Mouse (Mus musculus): ENCODE measurements around the gene Strbp. TPM values are rescaled to one million over a fixed set of nuclear protein-coding genes. Genes with fewer than 3 reads are reported as not detected.
"Not testable (repeated sequence)": the region's sequence is repeated elsewhere in the genome, so short reads cannot be mapped to it uniquely, and the experiment has no call there.

Strbp gene
- total RNA-seq, 1 experiment from 2014 or later, result 72.4 TPM

DNA sequence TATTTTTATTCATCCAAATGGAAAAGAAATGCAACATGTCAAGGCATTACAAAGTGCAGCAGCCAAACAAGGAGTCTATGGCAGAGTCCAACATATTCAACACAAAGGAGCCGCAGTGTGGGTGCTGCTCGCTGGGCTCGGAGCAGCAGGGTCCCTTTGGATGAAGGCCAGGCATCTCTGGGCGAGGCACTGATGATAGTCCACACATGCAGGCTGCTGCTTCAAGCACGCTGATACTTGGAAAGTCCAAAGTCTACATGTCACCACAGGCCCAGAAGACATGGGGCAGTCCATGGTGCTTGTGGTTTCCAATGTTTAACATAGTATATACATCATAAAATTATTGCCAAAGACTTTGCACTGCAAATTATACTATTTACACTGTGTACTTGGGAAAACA, 133.8 kb downstream of the Strbp start:
- ATAC-seq (replicated peaks in 1 of 2; ENCODE audit: insufficient read depth in 1 of 2, low FRiP score in 2 of 2, low TSS enrichment in 1 of 2, low read depth in 1 of 2, poor library complexity in 2 of 2, severe bottlenecking in 2 of 2), result no peak

DNA sequence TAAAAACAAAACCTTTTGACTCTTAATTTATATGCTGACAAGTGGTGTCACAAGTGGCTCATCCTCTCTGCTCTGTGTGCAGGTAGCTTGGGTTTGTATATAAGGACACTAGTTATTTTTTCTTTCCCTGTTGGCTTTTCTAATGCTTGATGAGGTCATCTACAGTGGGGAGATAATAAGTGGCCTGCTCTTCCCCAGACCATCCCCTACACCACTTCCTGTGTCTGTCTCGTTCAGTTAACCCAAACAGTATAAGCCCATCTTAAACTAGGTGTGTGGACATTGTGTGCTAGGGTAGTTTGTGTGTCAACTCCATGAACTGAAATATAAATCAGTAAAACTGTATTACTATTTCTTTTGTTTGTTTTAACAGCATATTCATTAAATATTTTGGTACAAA, 137.6 kb downstream of the Strbp start:
- ATAC-seq (replicated peaks in 1 of 2; ENCODE audit: insufficient read depth in 1 of 2, low FRiP score in 2 of 2, low TSS enrichment in 1 of 2, low read depth in 1 of 2, poor library complexity in 2 of 2, severe bottlenecking in 2 of 2), result no peak

DNA sequence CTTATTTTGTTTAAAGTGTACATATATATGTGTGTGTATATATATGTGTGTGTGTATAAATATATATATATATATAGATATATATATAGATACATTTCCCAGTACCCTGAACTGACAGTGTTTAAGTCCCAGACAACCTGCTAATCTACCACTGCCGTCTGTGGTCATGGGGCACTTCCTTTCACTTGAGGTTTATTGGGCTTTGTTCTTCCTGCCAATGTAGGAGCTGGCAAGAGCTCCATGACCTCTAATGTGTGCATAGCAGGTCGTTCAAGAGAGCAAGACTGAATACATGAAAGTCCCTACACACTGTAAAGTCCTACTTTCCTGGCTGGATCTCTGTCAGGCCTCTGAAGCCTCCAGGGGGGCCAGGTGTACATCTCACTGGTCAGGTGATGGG, 138.1 kb downstream of the Strbp start:
- peak; percentile 84 to 89 for ATAC-seq (replicated peaks in 1 of 2; ENCODE audit: insufficient read depth in 1 of 2, low FRiP score in 2 of 2, low TSS enrichment in 1 of 2, low read depth in 1 of 2, poor library complexity in 2 of 2, severe bottlenecking in 2 of 2)

DNA sequence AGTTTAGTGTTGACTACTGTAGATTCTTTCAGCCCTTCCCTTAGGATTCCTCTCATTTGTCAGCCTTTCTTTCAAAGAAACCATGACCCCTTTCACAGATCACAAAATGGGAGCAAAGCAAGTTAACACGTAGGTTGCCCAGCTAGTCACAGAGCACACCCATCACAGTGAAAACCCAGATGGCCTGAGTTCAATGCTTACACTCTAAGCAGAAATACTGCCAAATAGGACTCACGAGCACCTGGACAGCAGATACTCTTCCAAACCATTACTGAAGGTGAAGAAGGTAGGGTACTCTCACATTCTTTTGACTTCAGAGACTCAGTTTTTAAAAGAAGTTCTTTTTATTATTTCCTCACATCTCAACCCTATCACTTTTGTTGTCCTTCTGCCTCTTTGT, 147.3 kb downstream of the Strbp start:
- ATAC-seq (replicated peaks in 1 of 2; ENCODE audit: insufficient read depth in 1 of 2, low FRiP score in 2 of 2, low TSS enrichment in 1 of 2, low read depth in 1 of 2, poor library complexity in 2 of 2, severe bottlenecking in 2 of 2), result no peak

DNA sequence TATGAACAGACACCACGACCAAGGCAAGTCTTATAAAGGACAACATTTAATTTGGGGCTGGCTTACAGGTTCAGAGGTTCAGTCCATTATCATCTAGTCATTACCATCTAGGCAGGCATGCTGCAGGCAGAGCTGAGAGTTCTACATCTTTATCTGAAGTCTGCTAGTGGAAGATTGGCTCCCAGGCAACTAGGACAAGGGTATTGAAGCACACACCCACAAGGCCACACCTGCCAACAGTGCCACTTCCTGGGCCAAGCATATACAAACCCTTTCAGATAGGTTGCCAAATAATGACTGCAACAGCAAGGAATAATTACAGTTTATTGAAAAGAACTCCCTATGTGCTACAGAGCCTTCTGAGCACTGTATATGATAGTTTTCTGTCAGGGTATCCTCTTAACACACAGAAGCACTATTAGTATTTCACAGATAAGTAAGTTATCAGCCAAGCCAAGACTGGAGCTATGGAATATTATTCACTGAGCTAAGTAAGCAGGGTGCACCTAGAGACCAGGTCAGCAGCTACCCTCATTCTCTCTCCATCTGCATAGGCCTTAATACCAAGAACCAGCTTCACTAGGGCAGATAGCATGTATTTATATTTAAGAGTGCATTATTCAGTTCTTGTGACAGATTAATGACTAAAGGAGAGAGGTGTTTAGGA, 154.2 kb downstream of the Strbp start:
- no peak for ATAC-seq (replicated peaks in 1 of 2; ENCODE audit: insufficient read depth in 1 of 2, low FRiP score in 2 of 2, low TSS enrichment in 1 of 2, low read depth in 1 of 2, poor library complexity in 2 of 2, severe bottlenecking in 2 of 2)

DNA sequence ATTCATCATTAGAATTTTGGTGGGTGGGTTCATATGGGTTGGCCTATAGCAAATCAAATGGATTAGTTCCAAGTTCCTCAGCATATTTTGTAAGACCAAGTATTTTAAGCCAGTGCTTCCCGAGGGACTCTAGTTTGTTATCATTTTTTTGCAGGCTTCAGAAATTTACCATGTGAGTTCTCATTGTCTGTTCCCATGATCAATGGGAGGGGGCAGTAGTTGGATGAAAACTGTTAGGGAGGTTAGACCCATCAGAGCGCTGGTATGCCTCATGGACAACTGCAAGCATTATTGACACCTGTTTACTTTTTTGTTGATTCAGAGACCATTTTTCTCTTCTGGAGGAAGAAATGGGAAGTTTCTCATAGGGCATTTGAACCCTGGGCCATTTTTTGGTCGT, 172.0 kb downstream of the Strbp start:
- no peak for ATAC-seq (replicated peaks in 1 of 2; ENCODE audit: insufficient read depth in 1 of 2, low FRiP score in 2 of 2, low TSS enrichment in 1 of 2, low read depth in 1 of 2, poor library complexity in 2 of 2, severe bottlenecking in 2 of 2)

DNA sequence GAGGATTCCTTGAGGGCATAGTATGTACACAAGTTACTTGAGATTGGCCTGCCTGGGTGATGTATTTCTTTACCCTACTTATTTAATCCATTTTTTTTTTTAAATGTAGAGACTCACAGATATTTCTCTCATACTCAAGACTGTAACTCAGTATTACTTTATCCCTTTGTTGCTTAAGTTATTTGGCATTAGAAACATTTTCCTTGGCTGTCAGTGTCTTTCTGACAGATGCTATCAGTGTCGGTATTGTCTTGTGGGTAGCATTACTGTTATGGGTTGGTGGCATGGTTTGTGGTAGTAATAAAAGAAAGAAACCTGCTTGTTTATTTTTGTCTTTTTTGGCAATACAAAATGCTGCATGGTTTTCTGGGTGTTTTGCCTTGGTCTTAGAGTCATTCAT, 172.9 kb downstream of the Strbp start:
- no peak for ATAC-seq (replicated peaks in 1 of 2; ENCODE audit: insufficient read depth in 1 of 2, low FRiP score in 2 of 2, low TSS enrichment in 1 of 2, low read depth in 1 of 2, poor library complexity in 2 of 2, severe bottlenecking in 2 of 2)

DNA sequence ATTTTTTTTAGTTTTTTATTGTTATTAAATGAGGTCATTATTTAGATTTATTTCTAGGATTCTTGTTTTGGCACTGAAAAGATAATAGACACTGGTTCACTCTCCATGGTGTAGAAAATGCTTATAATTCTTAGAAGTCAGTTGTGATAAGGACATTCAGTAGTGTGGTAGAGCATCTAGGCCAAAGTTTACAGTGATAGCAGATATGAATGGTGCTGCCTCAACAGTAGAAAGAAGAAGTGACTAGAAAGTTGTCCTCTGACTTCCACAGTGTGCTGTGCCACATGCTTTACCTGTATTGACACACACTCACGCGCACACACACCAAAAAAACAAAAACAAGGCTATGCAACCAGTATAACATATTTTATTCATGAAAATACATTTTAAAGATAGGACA, 174.3 kb downstream of the Strbp start:
- ATAC-seq (replicated peaks in 1 of 2; ENCODE audit: insufficient read depth in 1 of 2, low FRiP score in 2 of 2, low TSS enrichment in 1 of 2, low read depth in 1 of 2, poor library complexity in 2 of 2, severe bottlenecking in 2 of 2), result no peak

DNA sequence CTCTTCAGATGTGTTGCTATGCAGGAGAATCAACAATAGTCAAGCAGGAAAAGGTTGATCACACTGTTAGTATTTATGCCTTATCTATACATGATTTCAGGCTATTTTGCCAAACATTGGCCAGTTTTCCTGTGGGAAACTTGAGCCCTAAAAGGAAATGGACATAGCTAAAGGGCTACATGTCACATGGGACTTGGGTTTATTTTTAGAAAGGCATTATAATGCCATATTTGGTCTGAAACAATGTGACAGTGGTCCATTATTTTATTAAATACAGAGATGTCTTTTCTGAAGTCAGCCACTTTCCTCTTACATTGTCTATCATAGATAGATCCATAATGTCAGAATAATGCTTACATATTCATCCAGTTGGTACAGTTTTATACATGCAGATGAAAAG, 176.1 kb downstream of the Strbp start:
- ATAC-seq (replicated peaks in 1 of 2; ENCODE audit: insufficient read depth in 1 of 2, low FRiP score in 2 of 2, low TSS enrichment in 1 of 2, low read depth in 1 of 2, poor library complexity in 2 of 2, severe bottlenecking in 2 of 2), result no peak

DNA sequence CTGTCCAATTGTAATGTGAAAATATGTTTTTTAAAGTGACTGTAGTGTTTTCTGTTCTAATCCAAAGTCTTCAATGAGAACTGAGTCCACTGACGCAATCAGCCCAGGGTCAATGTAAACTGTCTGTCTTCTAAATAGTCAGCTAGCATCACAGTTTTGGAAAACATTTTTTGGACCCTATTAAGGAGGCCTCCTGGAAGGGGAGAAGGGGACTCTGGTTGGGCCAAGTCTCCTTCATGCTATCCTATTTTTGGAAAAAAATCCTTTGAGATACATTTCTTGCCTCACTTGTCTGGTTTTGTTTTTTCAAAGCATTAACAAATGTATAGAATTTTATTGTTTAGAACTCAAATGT, 184.4 kb downstream of the Strbp start:
- ATAC-seq (replicated peaks in 1 of 2; ENCODE audit: insufficient read depth in 1 of 2, low FRiP score in 2 of 2, low TSS enrichment in 1 of 2, low read depth in 1 of 2, poor library complexity in 2 of 2, severe bottlenecking in 2 of 2), result no peak

DNA sequence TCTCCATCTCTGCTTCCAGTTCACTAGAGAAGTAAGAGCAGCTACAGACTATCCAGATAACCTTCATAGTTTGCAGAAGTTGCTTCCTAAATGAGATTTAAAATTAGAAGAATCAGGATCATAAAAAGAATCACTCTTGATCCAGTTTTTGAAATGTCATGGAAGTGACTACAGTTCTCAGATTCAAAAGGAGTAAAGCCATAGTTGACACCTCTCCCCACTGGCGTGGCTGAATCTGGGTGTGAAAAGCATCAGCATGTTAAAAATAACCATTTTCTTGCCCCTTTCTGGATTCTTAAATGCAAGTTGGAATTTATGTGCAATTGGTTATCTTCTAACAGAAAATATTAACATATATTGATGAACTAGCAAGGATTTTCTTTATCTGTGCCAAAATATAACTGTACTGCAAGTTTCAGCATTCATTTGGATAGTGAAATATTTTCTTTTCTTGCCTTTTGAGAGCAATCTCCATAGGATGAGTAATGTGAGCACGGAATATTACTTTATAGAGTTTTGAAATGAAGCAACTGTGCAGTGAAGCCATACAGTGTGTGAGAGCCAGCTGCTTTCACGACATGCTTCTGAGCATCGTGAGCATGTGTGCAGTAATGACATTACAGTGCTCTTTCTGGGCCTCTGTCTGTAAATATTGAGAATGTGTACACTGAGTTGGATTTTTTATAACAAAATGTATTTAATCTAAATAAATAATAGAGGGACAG, 184.9 kb downstream of the Strbp start:
- ATAC-seq (replicated peaks in 1 of 2; ENCODE audit: insufficient read depth in 1 of 2, low FRiP score in 2 of 2, low TSS enrichment in 1 of 2, low read depth in 1 of 2, poor library complexity in 2 of 2, severe bottlenecking in 2 of 2), result no peak

DNA sequence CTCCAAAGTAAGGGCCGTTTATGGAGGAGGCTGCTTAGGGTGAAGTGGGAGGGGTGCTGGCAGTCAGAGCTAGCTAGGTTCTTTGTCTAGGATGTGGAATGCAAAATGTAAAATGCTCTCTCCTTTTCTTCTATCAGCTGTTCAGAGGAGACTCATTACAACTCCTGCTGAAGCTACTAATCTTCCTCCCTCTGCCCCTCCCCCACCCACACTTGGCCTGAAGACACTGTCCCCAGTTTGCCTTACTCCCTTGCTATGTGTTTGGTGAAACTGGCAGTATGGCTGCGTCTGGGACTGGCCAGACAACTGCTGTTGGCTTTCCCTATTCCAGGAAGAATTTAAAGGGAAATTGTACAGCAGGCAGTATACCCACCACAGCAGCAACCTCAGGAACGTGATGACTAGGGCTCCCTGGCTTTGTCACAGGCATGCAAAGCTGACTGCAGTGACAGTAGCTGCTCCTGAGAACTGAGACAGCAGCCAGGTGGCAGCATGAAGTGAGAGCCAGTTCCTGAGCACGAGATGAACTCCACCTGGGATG, 186.7 kb downstream of the Strbp start:
- ATAC-seq (replicated peaks in 1 of 2; ENCODE audit: insufficient read depth in 1 of 2, low FRiP score in 2 of 2, low TSS enrichment in 1 of 2, low read depth in 1 of 2, poor library complexity in 2 of 2, severe bottlenecking in 2 of 2), result no peak

DNA sequence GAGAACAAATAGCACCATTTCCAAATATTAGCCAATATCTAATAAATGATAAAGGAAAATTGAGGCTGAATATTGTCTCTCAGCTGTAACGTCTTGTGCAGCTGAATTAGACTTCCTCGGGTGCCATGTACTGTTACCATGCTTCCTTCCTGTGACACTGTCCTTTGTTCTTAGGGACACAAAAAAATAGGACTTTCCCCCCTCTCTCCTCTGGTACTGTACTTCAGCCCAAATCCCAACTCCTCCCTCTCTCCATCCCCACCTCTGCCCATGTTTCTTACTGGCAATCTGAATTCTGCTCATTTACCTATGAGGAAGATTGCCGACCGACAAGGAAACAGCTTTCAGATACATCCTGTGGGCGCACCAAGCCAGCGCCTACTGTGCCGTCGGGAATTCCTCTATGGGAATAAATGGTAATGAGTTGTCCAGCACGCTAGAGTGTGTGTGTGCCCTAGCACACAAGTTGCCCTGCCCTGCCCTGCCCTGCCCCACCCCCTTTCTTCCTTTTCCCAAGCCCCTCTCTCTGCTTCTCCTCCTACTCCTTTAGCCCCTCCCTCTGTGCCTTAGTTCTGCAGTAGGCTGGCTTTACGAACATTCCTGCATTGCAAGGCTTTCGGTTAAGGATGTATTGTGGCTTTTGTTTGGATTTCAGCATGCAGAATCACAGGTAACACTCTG, 187.5 kb downstream of the Strbp start, which contains the start of gene Gpr21:
Gpr21 (plus strand) TSS at position 303 of the 681 bp plus-strand sequence.
- no peak for ATAC-seq (replicated peaks in 1 of 2; ENCODE audit: insufficient read depth in 1 of 2, low FRiP score in 2 of 2, low TSS enrichment in 1 of 2, low read depth in 1 of 2, poor library complexity in 2 of 2, severe bottlenecking in 2 of 2)

DNA sequence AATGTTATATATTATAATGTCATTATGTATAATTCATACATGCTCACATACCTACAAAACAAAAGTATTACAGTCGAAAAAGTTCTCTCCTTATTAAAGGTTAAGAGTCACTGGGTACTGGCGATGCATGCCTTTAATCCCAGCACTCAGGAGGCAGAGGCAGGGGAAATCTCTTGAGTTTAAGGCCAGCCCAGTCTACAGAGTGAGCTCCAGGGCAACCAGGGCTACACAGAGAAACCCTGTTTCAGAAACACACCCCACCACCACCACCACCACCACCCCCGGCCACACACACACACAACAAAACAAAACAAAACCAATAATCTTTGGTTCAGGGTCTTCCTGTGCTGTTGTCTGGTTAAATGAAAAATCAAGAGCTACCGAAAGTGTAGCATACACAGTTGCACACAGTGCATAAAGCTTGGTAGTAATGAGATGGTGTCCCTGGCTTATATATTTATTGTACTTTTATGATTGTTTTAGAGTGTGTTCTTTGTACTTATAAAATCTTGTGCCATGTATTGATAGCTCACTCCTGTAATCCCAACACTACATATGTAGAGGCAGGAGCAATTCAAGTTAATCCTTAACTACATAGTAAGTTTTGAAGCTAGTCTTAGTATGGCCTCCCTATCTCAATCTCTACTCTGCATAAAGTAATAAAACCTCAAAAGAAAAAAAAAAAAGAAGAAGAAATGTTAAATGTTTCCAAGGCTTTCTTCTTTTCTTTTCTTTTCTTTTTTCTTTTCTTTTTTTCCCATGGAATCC, 192.3 kb downstream of the Strbp start:
- no peak for ATAC-seq (replicated peaks in 1 of 2; ENCODE audit: insufficient read depth in 1 of 2, low FRiP score in 2 of 2, low TSS enrichment in 1 of 2, low read depth in 1 of 2, poor library complexity in 2 of 2, severe bottlenecking in 2 of 2)

DNA sequence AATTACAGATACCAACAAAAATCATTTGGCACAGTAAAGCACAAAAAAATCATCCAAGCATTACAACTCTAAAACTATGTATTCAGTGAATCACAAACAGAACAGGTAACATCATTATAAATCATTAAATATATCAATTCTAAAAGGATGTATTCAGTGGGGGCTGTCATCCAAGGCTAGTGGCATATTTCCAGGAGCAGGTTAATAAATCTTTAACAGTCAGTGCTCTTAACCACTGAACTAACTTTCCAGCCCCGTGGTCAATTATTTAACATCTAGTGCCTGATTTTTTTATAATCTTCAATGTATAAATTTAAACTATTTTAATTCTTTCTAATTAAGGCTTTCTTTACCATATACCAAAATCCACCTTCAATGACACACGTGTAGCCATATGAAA, 197.8 kb downstream of the Strbp start:
- ATAC-seq (replicated peaks in 1 of 2; ENCODE audit: insufficient read depth in 1 of 2, low FRiP score in 2 of 2, low TSS enrichment in 1 of 2, low read depth in 1 of 2, poor library complexity in 2 of 2, severe bottlenecking in 2 of 2), result not testable (repeated sequence)

DNA sequence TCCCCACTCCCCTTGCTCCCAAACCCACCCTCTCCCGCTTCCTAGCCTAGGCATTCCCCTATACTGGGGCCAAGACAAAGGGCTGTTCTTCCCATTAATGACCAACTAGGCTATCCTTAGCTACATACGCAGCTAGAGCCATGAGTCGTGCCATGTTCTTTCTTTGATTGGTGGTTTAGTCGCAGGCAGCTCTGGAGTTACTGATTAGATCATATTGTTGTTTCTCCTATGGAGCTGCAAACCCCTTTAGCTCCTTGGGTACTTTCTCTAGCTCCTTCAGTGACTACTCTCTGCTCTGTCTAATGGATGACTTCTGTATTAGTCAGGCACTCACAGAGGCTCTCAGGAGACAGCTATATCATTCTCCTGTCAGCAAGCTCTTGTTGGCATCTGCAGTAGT, 206.3 kb downstream of the Strbp start:
- ATAC-seq (replicated peaks in 1 of 2; ENCODE audit: insufficient read depth in 1 of 2, low FRiP score in 2 of 2, low TSS enrichment in 1 of 2, low read depth in 1 of 2, poor library complexity in 2 of 2, severe bottlenecking in 2 of 2), result no peak

DNA sequence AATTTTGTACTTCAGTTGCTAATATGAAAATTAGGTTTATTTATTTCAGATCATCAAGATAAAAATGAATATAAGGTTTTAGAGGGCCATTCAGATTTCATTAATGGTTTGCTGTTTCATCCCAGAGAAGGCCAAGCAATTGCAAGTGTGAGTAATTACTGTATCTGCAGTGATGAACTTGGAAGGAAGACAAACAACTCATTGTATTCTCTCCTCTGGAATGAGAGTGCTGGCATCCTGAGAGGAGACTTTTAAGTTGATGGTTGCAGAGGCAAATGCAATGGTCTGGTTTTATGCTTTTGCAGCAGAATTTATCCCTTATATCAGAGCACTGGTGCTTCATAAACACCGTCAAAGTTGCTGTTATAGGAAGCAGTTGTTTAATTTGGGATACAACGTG, 214.7 kb downstream of the Strbp start:
- ATAC-seq (replicated peaks in 1 of 2; ENCODE audit: insufficient read depth in 1 of 2, low FRiP score in 2 of 2, low TSS enrichment in 1 of 2, low read depth in 1 of 2, poor library complexity in 2 of 2, severe bottlenecking in 2 of 2), result no peak

DNA sequence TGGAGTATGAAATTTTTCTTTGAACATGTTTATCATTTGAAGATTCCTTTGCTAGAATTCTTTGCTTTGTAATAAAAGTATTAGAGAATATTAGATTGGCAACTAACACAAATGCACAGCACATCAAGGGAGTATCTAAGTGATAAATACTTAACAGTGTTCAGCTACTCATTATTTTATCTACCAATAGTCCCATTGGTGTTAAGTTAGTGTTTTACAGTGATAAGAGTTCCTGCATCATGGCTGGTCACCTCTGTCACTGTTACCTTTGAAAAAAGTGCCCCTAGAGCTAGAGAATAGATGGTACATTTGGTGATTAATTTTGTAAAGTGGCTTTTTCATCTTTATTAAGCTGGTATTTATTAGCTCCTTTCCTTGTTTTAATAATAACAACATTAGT, 217.3 kb downstream of the Strbp start:
- ATAC-seq (replicated peaks in 1 of 2; ENCODE audit: insufficient read depth in 1 of 2, low FRiP score in 2 of 2, low TSS enrichment in 1 of 2, low read depth in 1 of 2, poor library complexity in 2 of 2, severe bottlenecking in 2 of 2), result no peak

Data from hematopoietic stem cell, adult 5-6 weeks (primary cell).